Mouse (Mus musculus) MEL-GATA-1-ER (cell line): ENCODE data around the gene Lyl1.

Experiments used
- DNase-seq: peaks from one replicate; pipeline ENCODE4 v3.0.0-alpha.2; 2012; ENCODE audit warnings: low read depth; ENCODE audit errors: extremely low read depth

The Lyl1 gene

DNA sequence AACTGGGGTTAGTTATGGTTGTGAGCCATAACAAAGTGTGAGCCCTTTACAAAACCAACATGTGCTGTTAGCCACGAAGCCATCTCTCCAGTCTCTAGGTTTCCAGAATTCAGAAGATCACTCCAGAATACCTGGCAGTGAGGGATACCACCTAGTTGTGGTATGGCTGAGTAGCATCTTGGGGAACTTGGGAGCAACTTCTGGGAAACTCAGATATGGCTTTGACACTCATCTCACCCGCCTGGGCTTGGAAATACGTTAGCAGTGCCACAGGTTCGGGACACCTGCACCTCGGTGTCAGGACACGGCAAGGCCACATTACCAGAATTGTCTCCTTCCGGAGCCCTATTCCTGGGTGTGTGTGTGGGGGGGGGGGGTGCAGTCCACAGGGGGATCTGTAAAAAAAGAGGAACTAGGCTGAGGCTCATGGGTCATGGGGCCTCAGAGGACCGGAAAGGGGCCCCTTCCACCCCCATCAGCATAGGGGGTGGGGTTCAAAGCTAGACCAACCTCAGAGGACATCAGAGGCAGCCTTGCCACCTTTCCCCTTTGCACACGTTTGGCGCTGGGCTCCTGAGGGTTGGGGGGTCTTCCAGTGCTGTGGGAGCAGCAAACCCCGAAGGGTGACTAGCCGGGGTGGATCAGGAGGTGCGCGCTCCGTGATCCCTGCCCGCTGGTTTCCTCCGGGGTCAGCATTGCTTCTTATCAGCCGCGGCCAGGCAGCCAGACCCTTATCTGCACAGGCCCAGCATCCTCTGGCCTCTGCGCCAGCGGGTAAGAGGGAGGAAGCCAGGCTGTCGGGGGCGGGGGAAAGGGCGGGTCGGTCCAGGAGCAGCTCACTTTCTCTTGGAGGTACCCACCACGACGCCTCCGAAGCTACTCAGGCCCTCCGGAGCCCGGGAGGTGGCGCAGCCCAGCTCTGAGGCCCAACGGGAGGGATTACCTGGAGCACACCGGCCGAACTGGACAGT, at the start of gene Lyl1:
Gene Lyl1 (plus strand): TSS at position 517 of the 971 bp plus-strand sequence.
- peak; percentile 94 for DNase-seq

DNA sequence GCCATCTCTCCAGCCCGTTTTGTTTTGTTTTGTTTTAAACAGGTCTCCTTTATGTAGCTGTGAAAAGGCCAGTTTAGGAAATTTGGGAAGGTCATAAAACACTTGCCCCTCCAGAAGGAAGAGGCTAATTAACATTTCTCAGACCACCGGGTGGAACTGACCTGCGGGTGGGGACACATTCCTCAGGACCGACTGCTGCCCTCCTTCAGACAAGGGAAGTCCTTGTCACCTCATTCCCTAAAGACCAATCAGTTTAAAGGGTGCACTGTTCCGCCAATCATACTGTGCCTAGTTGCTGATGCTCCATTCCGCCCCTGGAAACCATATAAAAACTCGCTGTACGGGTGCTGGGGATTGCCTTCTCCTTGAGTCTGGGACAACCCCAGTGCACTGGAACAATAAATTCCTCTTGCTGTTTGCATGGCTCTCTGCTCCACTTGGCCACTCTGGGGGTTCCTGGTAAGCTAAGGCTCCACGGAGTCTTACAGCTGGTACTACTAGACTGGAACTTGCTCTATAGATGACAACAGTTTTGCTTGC, 48.1 kb upstream of the Lyl1 start:
- no peak for DNase-seq

DNA sequence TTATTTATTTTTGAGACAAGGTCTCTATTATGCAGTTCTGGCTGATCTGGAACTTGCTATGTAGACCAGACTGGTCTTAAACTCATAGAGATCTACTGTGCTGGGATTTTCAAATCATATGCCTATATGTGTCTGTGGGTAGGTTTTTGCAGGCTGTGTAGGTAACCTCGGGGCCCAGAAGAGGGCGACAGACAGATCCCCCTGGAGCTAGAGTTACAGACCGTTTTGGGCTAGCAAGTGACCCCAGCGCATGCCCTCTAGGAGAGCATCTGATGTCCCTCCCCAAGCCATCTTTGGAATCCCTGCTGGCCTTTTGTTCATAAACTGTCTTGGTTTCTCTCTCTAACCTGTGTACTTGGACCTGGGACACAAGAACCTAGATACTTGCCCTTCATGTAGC, 46.7 kb upstream of the Lyl1 start:
- no peak for DNase-seq

DNA sequence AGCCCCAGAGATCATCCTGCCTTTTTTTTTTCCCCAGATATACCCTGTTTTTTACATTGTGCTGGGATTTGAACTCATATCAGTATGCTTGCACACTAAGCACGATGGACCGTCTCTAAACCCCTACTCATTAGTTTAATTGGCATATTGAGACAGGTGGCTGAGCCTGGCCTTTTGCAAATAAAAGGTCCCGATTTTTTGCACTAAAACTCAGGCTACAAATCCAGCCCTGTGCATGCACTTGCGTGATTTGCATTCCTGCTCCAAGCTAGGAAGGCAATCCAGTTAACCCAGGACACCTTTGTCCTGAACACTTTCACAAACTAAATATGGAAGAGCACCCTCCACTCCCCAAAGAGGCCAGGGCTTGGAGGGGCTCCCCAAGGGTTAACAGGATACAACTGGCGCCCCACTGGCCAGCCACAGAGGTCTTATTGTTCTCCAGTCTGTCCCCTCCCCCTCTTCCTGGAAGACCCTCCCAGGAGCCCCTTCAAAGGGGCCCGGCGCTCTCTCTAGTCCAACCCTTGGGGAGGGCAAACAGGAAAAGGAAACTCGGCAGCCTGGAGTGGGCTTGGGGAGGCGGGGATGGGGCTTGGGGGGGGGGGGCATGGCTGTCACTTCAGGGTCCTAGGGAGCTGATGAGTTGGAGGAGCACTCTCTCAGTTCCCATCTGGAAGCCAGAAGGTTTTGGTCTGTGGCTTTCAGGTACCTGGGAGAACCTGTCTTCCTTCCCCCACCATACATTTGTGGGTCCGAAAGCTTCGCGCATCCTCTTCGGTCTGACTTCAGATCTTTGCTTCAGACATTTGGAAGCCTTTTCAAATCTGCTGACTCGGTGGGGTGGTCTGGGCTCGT, 45.7 kb upstream of the Lyl1 start:
- DNase-seq: no peak

DNA sequence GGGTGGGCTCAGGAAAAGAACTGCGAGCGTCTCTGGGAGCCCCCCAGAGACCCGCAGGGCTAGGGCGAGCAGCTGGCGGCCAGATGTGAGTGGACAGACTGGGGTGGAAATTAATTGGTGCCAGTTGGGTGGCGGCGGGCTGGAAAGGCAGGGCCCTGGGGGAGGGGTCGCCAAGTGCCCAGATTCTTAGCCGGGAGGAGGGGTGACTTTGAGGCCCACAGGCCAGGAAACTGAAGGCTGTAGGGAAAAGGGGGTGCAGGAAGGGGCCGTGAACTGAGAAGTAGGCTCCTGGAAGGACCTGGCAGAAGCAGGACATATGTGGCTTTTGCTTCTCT, 45.1 kb upstream of the Lyl1 start:
- no peak for DNase-seq

DNA sequence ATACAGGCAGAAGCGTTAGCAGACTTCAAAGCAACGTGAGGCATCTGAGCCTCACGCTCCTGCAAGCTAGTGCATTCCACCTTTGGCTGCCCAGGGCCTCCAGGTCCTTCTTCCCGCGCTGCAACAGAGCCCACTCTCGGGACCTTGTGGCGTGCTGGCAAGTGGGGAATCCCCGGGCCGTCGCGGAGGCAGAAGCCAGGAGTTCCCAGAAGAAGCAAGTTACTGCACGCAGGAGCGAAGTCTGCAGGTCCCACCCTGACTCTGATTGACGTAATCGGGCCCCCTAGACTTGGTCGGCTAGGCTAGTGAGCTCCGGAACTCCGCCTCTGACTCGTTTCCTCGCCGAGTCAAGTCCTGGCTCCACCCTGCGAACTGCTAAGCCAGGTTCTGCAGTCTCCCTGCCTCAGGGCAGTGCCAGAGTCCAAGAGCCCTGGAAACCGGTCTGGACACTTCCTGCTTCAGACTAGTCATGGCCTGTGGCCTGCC, 44.6 kb upstream of the Lyl1 start:
- DNase-seq: no peak

DNA sequence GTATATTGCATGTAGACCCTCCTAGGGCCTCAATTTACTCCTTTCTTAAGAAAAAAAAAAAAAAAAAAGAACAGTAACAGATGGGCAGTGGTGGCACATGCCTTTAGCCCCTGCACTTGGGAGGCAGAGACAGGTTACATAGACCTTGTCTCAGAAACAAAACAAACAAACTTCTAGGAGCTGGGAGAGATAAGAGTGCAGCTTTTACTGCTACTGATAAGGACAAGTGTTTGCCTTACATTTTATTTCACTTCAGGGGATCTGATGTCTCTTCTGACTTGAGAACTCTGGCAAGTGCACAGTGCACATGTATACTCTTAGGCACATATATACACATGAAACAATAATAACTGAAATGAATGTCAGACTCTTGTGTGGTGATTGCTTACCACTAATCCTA, 44.1 kb upstream of the Lyl1 start:
- no peak for DNase-seq

DNA sequence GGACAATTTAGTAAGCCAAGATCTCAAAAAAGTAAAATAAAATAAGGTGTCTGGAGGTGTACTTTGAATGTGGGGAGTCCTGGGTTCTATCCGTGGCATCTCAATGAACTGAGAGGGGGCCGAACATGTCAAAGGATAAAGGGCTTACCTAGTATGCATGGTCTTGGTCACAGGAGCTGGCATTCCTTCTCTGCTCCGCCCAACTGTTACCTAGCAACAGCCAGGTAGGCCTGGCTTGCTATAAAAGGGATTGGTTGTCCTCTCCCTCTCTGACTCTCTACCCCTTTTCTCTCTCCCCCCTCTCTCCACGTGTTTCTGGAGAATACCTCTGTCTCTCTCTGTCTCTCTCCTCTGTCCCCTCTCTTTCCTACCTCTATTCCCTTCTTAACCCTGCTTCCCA, 43.6 kb upstream of the Lyl1 start:
- DNase-seq: no peak

DNA sequence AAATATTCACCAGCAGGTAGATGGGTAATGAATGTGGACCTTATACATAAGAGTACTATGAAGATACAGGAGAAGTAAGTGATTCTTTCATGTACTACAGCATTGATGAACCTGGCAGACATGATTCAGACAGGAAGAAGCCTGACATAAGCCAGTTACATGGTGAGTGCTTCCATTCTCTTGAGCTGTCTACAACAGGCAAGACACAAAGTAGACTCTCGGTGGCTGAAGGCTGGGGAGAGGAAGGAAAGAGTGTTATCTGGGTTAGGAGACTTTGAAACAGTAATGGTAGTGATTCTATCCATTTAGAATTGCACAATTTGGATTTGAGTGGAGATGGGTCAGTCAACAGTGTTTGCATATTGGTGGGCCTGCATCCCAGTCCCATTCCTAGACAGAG, 42.3 kb upstream of the Lyl1 start:
- no peak for DNase-seq

DNA sequence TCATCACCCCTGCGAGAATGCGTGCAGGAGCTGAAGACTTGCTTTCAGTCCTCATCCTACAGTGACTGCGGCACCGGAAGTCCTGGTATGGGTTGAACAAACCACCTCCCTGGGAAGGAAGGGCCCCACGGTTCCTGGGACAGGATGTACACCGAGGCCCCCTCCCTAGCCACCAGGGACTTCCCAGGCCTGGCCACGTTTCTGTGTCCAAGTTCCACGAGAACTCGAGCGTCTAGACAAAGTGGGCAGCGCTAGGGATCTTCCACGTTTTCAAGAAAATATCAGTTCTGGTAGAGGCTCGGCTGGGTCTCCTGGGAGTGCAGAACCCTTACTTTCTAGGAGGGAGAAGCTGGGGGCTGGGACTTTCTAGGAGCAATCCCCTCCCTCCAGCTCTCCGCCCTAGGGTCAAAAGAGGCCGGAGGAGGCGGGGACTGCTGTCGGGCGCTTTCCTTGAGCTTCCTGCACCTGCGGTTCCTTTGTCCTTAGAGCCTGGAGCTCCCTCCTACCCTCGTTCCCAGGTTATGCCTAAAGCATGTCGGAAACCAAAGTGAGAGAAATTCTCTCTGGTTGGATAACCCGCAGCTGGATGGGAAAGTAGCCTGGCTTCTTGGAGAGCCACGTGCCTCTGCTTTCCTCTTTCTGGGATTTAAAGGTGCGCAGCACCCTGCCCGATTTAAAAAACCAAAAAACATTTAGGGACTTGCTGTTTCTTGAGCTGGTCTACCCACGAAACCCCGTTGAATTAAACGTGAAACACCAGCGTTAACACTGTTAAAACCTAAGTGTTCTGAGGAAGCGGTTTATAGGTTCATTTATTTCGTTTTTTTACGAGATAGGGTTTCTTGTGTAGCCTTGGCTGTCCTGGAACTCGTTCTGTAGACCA, 41.1 kb upstream of the Lyl1 start:
- DNase-seq: no peak

DNA sequence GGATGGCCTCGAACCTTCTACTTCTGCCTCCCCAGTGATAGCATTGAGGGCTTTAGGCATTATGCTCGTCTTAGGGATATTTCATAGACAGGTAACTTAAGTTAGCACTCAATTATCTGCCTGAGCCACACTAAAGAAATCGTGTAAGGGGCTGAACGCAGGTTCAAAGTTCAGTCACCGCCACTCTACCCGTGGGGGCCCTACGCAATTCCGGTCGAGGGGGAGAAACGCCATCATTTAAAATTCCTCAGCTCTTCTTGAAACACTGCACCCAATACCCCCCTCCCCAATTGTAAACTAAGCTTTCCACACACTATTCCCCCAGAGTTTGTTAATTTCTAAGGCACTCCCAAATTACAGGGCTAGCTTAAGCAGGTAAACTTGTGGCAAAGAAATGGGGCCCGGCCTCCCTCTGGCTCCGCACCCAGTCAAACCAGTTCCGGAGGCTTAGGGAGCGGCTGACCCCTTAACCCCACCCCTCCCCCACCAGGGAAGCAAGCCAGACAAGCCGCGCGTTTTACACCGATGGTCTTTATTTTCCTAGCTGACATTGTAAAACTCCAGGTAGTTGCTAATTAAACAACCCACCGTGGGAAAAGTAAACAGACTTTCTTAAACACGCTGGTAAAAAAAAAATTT, 40.3 kb upstream of the Lyl1 start:
- no peak for DNase-seq

DNA sequence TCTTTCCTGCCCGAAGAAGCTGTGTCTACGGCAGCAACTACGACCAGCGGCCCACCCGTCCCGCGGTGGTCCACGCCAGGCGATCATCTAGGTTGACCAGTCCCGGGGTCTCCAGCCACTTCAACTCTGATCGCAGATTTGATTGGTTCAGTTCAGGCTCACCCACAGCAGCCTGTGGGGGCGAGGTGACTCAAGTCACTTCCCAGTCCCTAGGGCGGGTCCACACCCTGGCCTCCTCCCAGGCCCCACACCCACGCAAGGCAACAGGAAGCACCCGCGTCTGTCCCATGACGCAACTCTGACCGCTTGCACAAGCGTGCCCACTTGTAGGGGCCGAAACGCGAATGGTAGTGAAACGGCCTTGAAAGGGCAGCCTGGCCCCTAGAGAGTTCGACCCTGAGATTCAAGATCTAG, 39.8 kb upstream of the Lyl1 start:
- no peak for DNase-seq

DNA sequence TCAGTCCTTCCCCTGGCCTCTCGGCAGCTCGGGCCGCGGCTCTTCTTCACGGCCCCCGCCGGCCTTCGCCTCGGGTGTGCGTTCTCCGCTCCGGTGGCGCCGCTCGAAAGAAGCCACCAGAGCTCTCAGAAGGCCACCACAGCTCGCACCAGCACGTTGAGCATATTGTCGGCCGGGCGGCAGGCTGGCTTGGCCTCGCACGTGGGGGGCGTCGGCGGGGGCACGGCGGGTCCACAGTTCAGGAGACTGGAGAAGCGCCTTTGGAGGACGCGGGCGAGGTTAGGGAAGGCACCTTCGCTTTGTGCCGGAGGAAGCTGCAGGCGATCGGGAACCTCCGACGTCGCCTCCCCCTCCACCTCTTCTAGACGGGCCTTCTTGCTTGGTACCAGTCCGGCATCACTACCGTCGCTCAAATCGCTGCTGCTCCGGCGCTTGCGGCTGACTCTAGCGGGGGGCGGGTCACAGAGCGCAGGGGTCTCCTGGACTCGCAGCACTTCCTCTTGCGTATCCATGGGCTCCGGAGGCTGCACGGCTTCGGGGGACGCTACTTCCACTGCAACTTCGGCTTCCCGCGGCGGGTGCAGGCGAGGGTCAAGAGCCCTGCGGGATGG, 39.2 kb upstream of the Lyl1 start:
- DNase-seq: no peak

DNA sequence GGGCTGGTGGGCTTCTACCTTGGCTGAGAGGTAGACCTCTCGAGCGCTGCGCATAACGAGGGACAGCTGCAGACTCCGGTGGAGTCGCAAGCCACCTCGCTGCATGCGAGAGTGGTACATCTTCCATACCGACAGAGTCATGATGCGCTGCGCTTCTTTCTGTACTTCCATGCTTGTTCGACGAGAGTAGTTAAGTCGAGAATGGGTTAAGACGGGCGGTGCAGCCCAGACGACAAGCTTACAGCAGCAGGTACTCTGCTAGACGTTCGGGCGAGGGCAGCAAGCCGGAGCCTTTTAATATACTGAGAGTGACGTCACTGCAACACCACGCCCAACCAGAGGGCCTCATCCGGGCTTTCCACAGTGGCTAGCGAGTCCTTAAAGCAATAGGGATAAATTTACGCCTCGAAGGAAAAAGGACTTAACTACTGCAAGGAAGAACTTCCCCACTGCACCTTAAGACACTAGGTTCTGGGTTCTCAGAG, 38.6 kb upstream of the Lyl1 start, which contains the start of gene Ier2:
Gene Ier2 (minus strand): TSS at position 272 of the 485 bp plus-strand sequence.
- peak; percentile 93 for DNase-seq

DNA sequence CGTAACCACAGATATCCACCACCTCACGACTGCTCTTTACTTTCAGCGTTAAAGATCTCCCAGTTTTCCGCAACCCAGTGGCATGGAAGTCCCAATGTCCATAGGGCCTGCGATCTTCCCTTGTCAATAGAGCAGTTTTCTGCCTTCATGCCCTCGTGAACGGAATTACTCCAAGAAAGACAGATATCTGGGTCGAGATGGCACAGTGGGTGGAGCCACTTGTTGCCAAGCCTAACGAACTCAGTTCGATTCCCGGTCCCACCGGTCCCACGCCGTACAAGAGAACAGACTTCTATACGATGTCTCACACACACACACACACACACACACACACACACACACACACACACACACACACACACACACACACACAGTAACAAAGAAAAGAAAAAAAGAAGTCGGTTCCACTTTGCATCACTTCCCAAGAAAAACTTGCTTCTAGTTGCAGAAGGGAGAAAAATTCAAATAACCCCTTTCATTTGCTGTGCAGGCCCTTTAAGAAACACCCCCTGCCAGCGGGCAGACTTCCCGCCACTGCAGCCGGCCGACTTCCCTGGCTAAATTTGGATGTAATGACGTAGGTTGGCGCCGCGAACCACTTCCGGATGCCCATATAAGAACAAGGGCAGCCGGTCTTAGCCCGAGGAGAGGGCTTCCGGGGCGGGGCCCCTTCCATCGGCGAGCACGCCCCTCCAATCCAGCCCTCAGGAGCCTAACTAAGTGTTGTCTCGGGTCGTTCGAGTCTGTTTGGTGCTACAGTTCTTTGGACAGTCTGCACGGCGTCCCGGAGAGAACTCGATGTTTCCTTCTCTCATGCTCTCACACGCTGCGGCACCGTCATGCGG, 37.6 kb upstream of the Lyl1 start:
- DNase-seq: peak; percentile 95

DNA sequence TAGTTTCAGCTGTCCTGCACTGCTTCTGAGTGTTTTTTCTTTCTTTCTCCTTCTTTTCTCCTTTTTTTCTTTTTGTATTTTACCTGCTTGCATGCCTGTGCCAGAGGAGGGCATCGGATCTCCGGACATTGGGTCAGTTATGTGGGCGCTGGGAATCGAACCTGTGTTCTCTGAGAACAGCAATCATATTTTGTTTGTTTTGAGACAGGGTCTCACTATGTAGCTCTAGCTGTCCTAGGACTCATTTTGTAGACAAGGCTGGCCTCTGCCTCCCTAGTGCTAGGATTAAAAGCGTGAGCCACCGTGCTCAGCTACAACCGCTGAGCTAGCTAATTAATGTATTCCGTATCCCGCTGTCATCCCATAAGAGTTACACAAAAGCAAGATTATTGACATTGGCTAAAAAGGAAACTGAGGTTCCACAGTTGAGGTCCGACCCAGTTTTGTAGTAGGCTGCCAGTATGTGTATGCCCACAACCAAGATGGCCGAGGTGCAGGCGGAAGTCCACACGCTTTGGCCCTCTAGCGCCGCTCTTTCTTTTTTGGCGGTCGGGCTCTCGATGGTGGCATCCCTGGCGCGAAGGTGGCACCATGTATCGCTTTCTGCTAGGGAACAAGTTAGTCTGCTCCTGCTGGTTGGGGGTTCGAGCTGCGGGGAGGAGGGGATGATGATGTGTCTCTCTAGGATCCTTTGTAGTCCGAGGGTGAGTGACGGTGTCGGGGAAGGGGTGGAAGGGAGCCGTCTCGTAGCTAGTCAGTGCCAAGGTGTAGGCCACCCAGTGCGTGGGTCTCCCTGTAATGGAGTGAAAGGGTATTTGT, 36.5 kb upstream of the Lyl1 start:
- no peak for DNase-seq

DNA sequence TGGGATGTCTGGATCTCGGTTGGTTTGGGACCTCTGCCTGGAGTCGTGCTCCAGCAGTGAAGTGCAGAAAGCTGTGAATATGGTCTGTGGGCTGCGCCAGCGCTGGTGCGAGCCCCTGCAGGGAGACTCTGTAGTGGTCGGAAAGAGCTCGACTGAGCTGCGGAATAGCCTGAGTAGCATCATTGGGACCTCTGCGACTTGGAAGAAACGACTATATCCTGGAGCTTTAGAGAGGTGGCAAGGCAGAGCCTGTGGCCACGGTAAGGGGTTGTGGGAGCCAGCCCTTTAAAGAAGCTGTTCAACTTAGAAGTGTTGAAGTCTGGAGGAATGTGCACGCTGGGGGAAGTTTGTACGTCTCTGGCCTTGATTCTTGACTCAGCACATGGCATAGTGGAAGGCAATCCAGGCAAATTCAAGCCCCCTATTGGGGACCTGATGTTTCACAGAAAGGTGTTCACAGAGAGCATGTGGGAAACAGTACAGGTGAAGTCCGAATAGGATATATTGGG, 35.8 kb upstream of the Lyl1 start:
- DNase-seq: no peak

DNA sequence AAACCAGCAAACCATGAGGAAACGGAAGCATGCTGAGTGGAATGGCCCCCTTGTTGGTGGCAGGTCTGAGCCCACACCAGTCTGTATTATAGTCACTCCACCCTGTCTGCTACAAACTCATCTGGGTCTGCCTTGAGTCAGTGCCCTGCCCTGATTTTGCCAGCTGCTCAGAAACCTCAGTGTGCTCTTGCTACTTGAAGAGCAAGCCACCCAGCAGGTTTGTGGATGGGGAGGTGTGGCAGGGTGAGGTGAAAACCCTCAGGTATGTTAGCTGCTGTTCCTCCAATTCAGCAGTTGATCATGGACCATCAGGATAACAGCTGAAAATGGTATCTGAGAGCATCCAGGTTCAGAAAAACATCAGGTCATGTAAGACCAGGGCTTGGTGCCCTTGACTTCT, 33.2 kb upstream of the Lyl1 start:
- no peak for DNase-seq
